Mouse (Mus musculus) v-Abl transformed pro-B cells (cell line): ENCODE data around the gene Ppp1ca.

ENCODE experiments used
- in situ Hi-C, 2 experiments: fragments of 400-800 bp; cut with MboI; formaldehyde crosslinking; loops; one replicate each; pipeline ENCODE4 v1.15.1; 2025; ENCODE audit not compliant: unreplicated experiment in 2 of 2

Ppp1ca gene

DNA sequence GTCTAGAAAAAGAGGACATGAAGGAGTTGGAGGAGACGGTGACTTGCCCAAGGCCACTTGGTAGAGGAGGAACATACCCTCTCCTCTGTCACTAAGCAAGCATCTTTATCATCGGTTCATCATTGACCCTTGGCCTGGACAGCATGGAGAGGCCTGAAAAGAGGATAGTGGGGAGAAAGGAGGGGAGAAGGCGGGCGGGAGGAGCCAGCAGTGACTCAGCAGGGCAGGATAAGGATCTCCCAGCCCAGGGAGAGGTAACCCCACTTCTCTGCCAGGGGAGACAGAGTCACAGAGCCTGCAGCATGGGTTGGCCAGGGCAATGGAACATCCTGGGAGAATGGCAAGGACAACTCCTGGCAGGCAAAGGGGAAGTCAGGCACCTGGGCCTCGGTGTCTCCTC is 16.7 kb downstream of the Ppp1ca start:
- in situ Hi-C loops, result loop anchor here (5.0 kb wide), 3 partner anchors 34 to 104 kb away; no protein-coding TSS in a partner anchor

DNA sequence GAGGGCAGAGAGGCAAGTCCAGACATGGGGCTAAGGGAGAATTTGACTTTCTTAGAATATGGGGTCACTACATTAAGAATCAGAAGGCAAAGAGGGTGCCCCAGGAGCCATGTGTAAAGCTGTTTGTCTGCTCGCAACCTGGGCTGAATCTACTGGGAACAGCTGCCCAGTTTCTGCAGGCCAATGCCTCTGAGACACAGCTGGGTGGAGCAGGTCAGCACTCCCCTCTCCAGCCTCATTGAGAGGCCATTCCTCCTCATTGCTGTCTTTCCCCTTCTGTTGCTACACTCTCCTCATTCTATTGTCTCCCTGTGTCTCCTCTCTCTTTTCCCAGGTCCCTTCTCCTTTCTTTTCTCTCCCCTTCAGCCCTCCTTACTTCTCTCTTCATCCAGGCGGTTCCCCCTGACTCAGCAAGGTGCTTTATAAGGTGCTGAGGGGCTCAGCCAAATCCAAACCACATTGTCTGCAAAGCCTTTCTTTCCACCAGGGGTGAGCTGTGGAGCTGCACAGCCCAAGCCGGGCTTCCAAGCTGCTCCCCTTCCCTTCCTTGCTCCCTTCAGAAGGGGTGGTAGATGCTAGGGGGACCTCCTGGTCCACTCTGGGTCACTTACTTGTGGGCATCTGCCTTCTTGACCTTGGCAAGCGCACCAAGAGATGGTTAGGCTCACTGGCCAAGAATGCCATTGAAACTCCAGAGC is 20.2 kb downstream of the Ppp1ca start:
- in situ Hi-C loops, result no loop called here

DNA sequence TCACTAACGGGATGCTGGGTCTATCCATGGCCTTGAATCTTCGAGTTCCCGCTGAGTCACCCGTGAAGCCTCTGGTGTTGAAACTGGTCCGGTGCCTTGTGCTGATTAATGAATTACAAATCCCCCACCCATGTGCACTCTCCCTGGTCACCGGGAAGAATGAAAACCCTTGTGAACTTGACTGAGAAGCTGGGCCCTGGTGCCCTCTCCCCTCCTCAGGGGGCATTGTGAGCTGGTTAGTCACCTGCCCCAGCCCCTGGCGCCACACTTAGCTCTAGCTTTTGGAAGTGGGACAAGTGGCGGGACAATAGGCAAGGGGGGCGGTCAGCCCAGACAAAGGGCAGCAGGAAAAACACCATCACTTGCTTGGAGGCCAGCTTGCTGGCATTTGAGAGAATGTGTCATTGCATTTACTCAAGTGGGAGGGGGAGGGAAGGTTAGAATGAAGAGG is 21.7 kb downstream of the Ppp1ca start:
- in situ Hi-C loops, result no loop called here

DNA sequence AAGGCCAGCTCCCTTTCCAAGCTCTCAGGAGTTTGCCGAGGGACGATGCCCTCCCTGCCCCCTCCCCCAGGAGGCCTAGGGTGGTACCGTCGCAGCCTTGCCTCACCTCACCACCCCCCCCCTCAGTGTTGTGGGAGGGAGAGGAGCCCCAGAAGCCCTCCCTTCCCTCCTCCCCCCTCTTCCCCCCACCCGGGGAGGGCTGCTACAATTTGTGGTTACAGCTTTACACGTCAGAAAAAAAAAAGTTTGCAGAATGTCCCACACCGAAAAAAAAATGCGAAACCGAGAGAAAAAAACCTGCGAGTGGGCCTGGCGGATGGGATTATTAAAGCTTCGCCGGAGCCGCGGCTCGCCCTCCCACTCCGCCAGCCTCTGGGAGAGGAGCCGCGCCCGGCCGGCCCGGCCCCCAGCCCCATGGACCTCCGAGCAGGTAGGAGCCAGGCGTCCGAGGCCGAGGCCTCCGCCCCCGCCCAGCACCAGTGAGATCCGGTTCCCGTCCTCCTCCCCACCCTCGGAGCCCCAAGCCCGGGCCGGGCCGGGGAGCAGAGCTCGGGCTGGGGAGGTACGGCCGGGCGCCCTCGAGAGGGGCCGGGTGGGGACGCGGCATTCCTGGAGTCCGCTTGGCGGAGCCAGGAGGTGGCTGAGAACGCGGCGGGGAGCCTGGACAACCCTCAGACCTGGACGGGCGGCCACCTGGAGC is 22.4 kb downstream of the Ppp1ca start, which contains the start of the genes Clcf1 and AC109138.7:
Gene Clcf1 (plus strand): TSS at position 168 of the 700 bp plus-strand sequence.
Gene AC109138.7 (plus strand): TSS at position 287 of the 700 bp plus-strand sequence.
- in situ Hi-C loops, result no loop called here

DNA sequence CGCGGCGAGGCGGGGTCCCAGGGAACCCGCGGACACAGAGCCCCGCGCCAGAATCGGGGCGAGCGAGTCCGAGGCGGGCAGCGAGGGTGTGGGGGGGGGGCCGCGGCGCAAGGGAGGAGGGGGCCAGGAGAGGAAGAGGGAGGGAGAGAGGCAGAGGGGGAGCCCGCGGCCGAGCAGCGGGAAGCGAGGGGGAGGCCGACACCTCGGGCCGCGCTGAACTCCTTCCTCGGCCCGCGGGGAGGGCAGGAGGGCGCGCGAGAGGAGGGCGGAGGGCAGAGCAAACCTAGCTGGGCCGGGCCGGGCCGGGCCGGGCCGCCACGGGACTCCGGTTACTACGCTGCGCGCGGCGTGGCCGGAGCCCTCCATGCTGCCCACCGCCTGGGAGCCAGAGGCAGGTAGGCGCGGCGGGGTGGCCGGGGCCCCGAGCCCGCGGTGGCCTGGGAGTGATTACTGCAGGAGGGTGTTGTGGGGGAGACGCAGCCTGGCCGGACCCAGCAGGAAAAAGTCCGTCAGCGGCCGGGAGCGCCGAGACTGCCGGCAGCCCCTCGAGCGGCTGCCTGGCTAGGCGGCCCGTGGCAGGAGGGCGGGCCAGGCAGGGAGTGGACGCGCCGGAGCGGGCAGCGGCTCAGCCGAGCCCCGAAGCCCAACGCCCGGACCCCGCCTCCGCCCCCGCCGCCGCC is 23.0 kb downstream of the Ppp1ca start:
- in situ Hi-C loops, result no loop called here

DNA sequence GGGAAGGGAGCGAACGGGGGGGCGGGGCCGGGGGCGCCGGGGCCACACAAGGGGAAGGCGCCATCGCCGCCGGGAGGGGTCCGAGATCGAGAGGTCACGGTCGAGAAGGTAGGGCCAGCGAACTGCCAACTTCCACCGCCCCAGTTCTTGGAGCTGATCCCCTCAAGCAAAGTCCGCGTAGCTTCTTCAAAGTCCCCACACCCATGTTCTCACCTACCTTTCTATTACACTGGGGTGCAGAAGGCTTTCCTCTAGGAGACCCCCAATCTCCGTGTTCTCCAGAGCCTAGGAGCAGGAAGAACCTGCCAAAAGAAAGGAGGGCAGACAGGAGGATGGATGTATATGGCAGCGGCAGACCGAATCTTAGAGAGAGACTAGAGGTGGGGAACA is 23.6 kb downstream of the Ppp1ca start:
- in situ Hi-C loops, result no loop called here

DNA sequence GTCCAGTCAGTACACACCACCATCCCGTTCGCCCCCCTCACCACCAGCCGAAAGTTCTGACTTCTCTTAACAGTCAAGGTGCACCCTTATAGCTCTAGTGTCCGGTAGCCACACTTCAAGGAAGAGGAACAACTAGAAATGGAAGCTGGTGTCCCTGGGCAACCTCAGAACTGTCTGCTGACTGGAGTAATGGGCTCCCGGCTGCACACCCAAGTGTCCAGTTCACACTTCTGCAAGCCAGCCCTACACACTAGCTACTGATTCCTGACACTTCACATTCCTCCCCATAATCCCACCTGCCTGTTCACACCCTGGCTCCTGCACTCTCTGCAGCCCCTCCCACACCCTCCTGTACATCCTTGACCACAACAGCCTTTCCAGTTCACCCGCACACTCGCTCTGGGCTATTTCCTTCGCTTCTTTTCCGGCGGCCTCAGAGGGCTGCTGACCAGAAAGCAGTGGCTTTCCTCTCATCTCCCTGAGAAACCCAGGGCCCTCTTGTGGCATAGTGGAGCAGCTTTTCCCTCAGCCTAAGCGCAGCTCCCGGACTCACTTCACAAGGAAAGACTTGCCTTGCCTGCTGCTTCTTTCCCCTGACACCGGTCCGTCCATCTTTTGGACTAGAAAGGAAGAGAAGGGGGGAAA is 24.3 kb downstream of the Ppp1ca start:
- in situ Hi-C loops, result no loop called here

DNA sequence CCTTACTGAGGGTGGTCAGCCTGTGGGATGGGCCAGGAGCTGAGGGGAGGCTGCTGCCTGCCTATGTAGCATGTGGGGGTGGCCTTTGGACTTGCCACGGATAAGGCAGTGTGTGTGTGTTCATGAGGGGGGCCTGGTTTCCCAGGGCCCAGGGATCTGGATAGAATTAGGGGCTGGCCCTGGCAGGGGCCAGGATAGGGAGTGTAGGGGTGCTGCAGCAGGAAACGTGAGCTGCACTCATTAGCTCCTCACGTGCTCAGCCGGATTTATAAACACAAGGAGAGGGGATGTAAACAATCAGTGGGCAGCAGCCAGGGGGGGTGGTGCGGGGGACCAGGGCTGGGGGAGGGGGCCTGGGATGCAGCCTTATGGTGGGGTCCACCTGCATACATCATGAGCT is 25.3 kb downstream of the Ppp1ca start:
- in situ Hi-C loops, result no loop called here

DNA sequence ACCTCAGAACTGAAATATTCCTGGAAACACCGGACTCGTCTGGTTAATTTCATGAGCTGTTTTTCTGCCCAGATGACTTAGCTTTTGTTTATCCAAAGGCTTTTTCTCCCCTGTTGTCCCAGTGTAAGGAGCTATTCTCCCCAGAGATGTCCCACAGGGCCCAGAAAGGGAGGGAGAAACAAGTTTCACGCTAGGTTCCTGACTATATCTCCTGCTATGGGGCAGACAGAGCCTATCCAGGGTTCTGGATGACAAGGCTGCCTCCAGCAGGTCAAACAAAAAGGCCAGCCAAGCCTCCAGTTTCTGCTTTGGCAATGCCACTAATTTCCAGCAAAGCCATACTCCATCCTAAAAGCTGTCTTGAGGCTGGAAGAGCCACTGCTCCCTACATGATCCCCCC is 26.0 kb downstream of the Ppp1ca start:
- in situ Hi-C loops, result no loop called here

DNA sequence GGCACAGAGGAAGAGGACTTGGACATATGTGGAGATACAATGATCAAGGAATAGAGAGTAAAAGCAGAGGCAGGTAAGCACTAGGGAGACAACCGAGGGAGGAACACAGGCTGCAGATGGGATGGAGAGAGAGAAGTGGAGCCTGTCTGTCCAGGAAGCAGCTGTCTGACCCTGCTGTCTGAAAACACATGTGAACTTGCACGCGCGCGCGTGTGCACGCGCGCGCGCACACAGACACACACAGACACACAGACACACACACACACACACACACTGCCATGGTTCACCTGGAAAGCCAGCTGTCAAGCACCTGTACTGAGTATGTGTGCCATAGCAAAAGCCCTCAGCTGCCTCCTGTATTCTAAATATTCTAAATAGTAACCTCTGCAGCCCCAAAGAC is 26.4 kb downstream of the Ppp1ca start:
- in situ Hi-C loops, result no loop called here

DNA sequence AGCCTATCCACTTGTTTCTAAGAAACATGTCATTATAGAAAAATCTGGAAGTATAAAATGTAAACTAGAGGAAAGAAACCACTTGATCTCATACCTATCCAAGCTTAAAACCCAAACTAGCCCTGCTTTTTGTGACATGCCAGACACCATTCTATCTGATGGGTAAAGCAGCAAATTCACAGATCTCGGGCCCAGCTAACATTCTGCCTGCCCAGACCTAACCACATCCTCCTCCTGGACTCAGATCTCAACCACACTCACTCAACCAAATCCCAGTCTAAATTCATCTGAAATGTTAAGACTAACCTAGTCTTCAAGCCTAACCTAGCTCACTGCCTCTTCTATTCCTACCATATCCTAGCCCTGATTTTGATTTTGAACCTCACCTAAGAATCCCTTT is 26.9 kb downstream of the Ppp1ca start:
- in situ Hi-C loops, result no loop called here

DNA sequence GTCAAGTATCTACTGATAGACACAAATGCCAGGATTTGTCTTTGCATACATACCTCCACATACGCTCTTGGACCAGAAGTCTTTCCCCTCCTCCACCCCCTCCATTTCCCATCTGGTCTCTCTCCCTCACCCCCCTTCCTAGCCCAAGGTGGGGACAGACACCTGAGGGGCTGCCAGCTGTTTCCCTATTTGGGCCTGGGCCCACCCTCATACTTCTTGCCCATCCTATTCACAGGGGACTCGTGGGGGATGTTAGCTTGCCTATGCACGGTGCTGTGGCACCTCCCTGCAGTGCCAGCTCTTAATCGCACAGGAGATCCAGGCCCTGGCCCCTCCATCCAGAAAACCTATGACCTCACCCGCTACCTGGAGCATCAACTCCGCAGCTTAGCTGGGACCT is 28.1 kb downstream of the Ppp1ca start:
- in situ Hi-C loops, result no loop called here

DNA sequence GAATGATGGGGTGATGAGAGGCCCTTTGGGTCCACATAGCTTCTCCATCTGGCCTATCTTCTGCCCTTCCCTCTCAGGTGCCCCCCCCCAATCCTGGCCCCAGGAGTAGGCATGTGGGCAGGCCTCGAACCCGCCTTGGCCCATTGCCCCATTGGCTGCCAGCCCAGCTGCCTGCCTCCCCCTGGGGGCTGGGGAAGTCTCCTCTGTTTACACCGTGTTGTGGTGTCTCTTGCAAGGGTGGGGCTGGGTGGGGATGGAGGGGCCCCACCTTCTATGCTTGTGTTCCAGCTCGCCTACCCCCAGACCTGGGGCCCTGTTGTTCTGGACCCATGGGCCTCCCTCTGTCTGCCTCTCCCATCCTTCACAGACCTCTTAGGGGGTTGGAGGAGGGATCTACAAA is 28.6 kb downstream of the Ppp1ca start:
- in situ Hi-C loops, result no loop called here

DNA sequence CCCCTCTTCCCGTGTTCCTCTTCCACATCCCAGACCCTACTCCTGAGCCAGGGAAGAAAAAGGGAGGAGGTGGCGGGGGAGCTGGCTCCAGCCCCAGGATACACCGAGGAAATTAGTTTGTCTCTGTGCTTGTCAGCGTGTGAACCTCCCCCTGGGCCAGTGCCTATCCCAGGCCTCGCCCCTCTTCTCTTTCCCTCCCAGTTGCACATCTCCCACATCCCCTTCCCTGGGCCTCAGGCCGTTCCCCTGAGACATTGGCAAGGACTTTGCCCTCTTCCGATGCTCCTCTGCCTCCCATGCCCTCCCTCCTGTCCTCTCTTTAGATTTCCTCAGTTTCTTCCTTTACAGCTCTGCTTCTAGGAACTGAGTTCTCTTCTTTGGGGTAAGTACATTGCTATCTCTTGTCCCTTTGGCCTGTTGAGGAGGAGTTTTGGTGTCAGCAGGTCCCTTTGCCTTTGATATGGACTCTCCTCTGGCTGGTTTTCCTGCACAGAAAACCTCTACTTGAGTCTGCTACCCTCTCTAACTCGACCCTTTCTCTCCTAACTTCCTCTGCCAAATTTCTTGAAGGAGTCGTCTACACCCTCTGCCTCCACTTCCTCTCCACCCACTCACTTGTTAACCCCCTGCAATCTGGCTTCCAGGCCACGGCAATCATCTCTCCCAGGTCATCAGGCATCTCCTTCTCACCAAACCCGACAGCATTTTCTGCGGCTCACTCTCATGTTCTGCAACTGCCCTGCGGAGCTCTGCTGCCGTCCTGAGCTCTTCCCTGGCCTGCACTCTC is 29.3 kb downstream of the Ppp1ca start:
- in situ Hi-C loops, result no loop called here

DNA sequence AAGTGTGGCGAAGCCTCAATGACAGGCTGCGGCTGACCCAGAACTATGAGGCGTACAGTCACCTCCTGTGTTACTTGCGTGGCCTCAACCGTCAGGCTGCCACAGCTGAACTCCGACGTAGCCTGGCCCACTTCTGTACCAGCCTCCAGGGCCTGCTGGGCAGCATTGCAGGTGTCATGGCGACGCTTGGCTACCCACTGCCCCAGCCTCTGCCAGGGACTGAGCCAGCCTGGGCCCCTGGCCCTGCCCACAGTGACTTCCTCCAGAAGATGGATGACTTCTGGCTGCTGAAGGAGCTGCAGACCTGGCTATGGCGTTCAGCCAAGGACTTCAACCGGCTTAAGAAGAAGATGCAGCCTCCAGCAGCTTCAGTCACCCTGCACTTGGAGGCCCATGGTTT is 30.3 kb downstream of the Ppp1ca start:
- in situ Hi-C loops, result no loop called here

DNA sequence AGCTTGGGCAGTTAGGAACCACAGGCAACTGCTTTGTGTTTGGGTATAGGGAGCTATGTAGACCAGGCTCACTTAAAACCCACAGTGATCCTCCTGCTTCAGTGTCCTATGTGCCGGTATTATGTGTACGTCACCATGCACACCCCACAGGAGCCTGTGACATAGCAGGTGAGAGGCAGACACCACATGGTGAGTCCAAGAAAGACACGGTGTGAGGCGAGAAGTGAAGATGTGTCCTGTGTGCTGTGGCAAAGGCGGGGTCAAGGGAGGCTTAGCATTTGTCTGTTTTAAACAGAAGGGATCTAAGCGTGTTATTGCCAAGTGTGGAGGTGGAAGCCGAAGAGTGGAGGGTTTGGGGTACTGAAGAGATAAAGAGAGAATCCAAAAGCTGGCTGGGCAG is 34.9 kb downstream of the Ppp1ca start:
- in situ Hi-C loops, result no loop called here

DNA sequence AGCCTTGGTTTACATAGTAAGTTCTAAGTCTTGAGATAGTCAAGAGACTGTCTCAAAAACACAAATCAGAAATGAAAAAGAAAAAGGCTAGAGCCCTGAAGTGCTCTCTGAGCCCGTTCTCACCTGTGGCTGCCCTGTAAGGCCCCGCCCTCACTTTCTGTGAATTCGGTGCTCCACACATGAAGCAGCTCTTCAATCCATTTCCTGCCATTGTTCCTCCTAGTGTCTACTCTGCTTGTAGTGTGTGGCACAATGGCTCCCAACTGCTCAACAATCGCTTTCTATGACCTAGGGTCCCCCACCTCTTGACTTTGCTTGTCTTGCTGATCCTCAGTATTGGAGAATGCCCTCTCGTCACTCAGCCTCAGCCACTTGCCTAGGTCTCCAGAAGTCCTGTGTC is 35.6 kb downstream of the Ppp1ca start:
- in situ Hi-C loops, result no loop called here

DNA sequence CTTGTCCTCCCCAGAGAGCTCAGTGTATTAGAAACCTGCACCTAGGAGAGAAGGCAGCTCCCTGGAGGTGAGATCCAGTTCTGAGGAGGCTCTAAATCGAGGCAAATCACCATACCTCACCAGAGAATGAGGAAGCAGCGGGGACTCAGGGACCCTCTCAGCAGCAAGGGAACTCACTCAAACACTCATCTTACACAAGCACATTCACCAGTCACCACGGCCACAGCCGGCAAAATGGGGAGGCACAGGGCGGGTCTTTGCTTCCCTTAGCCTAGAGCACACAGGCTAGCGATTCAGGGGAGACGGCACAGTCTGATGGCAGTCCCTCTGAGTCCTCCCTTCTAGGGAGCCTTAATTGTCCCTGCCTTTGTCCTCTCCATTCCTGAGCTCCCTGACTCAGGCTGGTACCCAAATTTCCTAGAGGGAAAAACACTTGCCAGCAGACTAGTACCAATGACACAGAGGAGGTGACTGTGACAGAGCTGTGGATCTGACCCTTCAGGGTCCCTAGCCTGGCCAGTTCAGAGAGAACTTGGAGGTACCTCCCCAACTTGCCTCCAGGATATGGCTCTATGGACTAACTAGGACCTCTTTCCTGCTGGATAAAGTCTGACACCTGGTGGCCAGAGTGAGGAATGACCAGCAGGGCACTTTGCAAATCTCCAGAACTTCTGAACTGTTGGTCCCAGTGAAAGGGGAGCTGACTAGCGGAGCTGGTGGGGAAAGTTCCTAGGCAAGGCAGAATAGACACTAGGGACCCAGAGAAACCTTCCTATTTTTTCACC is 36.2 kb downstream of the Ppp1ca start:
- in situ Hi-C loops, result no loop called here

DNA sequence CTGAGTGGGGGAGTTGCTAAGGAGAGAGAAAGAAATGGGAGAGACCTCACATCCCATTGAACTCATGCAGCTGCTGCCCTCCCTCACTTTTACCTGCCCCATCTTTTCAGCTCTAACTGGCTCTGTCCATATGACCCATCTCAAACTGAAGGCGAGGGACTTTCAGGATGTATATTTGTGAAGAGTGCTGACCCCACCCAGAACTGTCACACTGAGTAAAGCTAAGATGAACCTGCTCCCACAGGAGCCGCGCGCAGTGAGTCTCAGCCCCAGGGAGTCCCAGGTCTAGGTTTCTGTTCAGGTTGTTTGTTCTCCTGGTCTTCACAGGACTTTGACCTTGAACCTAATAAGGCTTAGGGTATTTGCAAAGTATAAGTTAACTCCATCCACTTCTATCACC is 37.0 kb downstream of the Ppp1ca start:
- in situ Hi-C loops, result no loop called here
